Mouse (Mus musculus): ENCODE measurements around the gene Chchd10.

Chchd10 gene

DNA sequence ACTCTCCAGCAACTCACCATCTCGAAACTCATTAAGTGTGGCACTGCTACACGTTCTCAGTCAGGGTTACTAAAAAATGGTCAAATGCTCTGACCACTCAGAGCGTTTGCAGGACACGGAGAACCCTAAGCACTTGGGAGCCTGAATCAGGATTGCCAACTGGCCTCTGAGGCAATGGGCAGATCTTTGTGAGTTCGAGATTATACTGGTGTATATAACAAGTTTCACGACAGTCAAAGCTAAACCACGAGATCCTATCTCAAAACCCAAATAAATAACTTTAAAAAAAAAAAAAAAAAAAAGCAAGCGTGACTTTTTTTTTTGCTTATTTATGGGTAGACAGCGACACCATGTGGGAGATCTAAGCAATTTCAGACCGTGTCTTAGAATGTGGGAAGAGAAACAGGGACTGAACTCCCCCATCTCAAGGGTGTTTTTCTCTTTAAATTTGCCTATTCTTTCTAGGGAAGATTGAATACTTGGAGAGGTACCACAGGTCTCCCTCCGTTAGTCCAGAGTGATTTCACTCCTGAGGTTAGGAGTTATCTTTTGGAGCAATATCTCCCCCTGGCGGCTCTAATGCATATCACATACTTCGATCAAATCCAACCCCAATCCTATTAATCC lies 18.6 kb downstream of the Chchd10 start:
- DNase-seq = no peak

DNA sequence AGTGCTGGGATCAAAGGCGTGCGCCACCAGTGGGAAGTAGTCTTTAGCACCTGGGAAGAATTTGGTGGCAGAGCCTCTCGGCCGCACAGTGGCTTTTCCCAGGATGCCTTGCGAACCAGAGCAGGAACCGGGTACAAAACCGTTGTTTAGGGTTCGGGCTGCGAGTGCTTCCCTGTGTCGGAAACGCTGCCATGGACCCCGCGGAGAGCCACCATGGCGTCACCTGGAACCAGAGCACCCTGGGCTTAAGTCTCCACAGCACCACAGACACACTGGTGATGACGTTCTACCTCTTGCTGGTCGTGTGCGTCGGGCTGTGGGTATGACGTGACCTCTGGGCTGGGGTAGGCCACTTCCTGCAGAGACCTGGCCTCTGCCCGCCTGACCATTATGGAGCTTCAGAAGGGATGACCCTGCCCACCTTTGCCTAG lies 21.5 kb downstream of the Chchd10 start, which contains the start of gene Gm5134:
Gene Gm5134 (plus strand): TSS at position 134 of the 431 bp plus-strand sequence.
- DNase-seq = no peak

DNA sequence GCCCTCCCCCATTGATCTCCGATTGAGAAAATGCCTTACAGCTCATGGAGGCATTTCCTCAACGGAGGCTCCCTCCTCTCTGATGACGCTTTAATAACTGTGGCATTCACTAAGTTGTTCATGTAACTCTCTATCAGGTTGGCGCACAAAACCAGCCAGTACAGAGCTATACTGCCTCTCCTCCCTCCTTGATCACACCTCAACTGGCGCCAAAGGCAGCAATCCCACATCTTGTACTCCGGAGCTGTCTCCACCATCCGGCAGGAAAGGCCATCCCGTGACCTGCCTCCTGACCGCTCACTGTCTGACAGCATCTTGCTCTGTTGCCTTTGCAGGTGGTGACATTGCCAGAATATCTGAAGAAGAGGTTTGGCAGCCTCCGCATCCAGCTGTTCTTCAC lies 40.9 kb downstream of the Chchd10 start:
- DNase-seq = no peak

DNA sequence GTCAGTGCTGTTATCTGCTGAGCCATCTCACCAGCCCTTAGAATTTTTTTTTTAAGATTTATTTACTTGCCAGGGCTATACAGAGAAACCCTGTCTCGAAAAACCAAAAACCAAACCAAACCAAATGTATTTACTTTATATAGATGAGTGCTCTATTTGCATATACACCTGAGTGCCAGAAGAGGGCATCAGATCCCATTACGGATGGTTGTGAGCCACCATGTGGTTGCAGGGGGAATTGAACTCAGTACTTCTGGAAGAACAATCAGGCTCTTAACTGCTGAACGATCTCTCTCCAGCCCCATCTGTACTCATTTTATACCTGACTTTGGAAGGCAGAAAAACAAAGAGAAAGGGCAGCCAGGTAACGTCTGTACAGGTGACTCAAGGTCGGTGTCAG lies 42.3 kb downstream of the Chchd10 start:
- no peak for DNase-seq

DNA sequence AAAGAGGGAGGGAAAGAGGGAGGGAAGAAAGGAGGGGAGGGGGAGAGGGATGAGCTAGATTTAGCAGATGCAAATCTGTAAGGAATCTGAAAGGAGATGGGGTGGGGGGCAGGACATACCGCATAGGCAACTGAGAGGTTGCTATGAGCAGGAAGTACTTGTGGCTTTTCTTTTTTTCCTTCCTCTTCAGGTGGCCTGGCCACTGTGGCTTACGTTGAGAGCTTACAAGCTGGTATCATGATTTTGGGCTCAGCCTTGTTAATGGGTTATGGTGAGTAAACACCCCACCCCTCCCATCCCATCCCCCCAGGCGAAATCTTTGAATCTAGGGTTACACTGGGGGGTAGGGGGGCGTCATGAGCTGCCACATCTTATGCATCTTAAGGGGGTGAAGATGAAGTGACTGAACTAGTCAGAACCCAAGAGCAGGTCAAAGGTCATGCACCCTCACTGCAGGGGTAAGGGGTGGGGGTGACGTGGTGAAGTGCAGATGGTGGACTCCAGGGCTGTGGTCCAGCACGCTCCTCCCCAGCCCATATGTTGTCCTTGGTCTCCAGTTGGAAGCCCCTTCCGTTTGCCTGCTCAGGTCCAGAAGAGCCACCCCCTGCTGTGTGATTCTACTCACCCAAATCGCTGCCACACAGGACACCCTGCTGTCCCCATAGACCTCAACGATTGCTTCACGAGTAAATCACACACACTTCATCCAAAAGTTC lies 45.3 kb downstream of the Chchd10 start:
- DNase-seq = no peak

DNA sequence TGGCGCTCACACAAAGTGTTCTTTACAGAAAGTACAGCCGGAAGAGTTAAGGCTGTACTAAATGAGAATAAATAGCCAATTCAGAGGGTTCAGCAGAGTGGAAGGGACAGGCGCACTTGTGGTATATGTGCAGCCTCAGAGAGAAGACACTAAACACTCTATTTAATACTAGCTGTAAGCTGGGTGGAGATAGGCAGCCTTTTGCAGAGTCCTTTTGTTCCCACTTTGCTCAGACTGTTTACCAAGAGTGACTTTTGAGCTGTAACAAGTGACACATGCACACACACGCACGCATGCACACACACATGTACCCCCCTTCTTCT lies 45.9 kb downstream of the Chchd10 start:
- DNase-seq = no peak

DNA sequence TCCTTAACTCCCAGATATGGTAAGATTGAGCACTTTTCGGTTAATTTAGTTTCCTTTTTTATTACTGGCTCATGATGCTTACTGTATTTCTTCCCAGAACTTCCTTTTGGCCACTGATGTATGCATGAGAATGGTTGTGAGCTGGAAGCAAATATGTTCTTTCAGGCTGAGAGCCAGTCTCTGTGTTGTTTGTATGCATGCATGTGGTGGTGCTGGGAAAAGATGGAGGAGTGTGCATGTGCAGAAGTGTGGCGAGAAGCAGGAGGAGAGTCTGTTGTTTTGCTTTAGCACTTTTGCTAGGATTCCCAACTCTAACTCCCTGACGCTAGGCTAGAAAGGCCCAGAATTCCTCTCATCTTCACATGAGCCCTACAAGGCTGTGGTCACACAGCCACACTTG lies 46.5 kb downstream of the Chchd10 start:
- no peak for DNase-seq
